Comparison of ENCODE assay signal across 24 mouse cellular contexts in the genomic region with DNA sequence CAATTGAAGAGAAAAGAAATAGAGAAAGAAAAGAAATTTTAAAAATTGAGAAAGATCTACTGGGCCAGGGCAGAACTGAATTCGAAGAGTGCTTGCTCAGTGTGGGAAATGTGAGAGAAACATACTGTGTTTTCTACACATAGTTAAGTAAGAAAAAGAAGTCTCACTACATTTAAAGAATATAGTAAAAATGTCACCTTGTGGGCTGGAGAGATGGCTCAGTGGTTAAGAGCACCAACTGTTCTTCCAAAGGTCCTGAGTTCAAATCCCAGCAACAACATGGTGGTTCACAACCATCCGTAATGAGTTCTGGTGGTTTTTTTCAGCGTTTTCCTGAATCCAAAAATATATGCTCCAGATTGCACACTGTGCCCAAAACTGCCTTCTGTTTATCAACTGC. TPM values are rescaled to one million over a fixed set of nuclear protein-coding genes. Genes with fewer than 3 reads are reported as not detected.
"Had no signal": no experiment of that assay in that cellular context is flagged by ENCODE, and none has a peak within 500 bp of the region (broad histone marks: within the 10 kb centered on the region; RNA-seq: fewer than 3 reads in every experiment).

No protein-coding gene starts in this region.

- H3K27me3 ChIP-seq: neural tube, embryonic 12.5 days; neural tube, embryonic 13.5 days; neural tube, embryonic 15.5 days; stomach, embryonic 15.5 days had no signal

- H3K4me2 ChIP-seq: neural tube, embryonic 12.5 days; neural tube, embryonic 13.5 days; neural tube, embryonic 15.5 days; stomach, embryonic 15.5 days had no signal

- H3K9me3 ChIP-seq: neural tube, embryonic 12.5 days; neural tube, embryonic 13.5 days; neural tube, embryonic 15.5 days; stomach, embryonic 15.5 days had no signal

- H3K36me3 ChIP-seq: neural tube, embryonic 12.5 days; neural tube, embryonic 13.5 days; neural tube, embryonic 15.5 days; stomach, embryonic 15.5 days had no signal

- H3K9ac ChIP-seq: neural tube, embryonic 12.5 days; neural tube, embryonic 13.5 days; neural tube, embryonic 15.5 days; stomach, embryonic 15.5 days had no signal

- H3K4me1 ChIP-seq: neural tube, embryonic 12.5 days; neural tube, embryonic 13.5 days; neural tube, embryonic 15.5 days; stomach, embryonic 15.5 days had no signal

- H3K4me3 ChIP-seq: neural tube, embryonic 12.5 days; neural tube, embryonic 13.5 days; neural tube, embryonic 15.5 days; stomach, embryonic 15.5 days had no signal

- DNase-seq: retina, postnatal 1 day; right cerebral cortex, adult 18-20 months; right cerebral cortex, postnatal 14 days; right cerebral cortex, postnatal 25 days; right cerebral cortex, postnatal 4 days; spleen, adult 18-20 months; thymus, adult 18-20 months; thymus, adult 2 months; thymus, postnatal 14 days; thymus, postnatal 25 days; thymus, postnatal 36 days; thymus, postnatal 4 days had no signal

- H3K27ac ChIP-seq: neural tube, embryonic 12.5 days; neural tube, embryonic 13.5 days; neural tube, embryonic 15.5 days; stomach, embryonic 15.5 days; stomach, postnatal 0 days had no signal

RNA-seq across cellular contexts. Expression of a gene that starts 19.1 kb away (rescaled TPM):
- total RNA-seq: neutrophil, adult 5-6 weeks had no signal
- polyA plus RNA-seq: neural tube, embryonic 11.5 days; small intestine, adult 2 months; stomach, embryonic 14.5 days had no signal

RNA-seq across cellular contexts. Expression of a gene that starts 21.7 kb away (rescaled TPM):
- total RNA-seq: neutrophil, adult 5-6 weeks had no signal
- polyA plus RNA-seq: neural tube, embryonic 11.5 days; small intestine, adult 2 months; spleen, adult 2 months; stomach, embryonic 14.5 days had no signal

RNA-seq across cellular contexts. Expression of a gene that starts 52.8 kb away (rescaled TPM):
- total RNA-seq: neutrophil, adult 5-6 weeks had no signal
- polyA plus RNA-seq: neural tube, embryonic 12.5 days had no signal

RNA-seq across cellular contexts. Expression of a gene that starts 56.1 kb away (rescaled TPM):
- polyA plus RNA-seq: neural tube, embryonic 11.5 days; neural tube, embryonic 12.5 days had no signal

RNA-seq across cellular contexts. Expression of a gene that starts 58.3 kb away (rescaled TPM):
- total RNA-seq: neutrophil, adult 5-6 weeks had no signal
- polyA plus RNA-seq: neural tube, embryonic 11.5 days; small intestine, adult 2 months; stomach, embryonic 16.5 days; thymus, postnatal 0 days had no signal
